ENCODE assay signal across 27 mouse cellular contexts in the genomic region with DNA sequence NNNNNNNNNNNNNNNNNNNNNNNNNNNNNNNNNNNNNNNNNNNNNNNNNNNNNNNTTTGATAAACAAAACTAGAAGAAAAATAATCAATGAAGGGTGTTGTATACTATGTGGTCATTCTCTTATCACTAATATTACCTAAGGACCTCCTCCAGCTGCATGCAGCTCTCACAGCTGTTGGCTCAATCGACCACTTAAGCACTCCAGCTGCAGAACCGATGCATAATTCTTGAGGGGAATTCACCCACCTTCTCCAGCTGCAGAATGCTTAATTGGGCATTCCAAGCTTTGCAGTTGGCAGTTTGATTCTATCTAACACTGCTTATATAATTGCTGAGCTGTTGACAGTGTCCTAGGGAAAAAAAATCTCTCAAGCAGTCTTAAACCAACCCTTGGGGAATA.
DNase-seq lines count a peak whose midpoint lies in the region; ATAC-seq and TF ChIP-seq lines count a peak whose summit lies in the region.
"Had no signal": no experiment of that assay in that cellular context is flagged by ENCODE, and none has a peak within 500 bp of the region (broad histone marks: within the 10 kb centered on the region; RNA-seq: fewer than 3 reads in every experiment).

No protein-coding gene starts in this region.

- H3K4me1 ChIP-seq in lung, embryonic 16.5 days (replicated peaks; ENCODE audit: control insufficient read depth, insufficient read depth, low read length), result no peaks in the 10 kb centered on the region
- peaks cover 7 to 30% of the 10 kb centered on the region in 2 experiments; a peak in 3 of 4 replicates for H3K4me1 ChIP-seq in CH12.LX (ENCODE audit: control insufficient read depth in 1 of 2, insufficient read depth in 2 of 2)
- H3K4me1 ChIP-seq: embryonic facial prominence, embryonic 12.5 days; embryonic facial prominence, embryonic 15.5 days; heart, embryonic 12.5 days; heart, embryonic 15.5 days; hindbrain, embryonic 10.5 days; hindbrain, embryonic 13.5 days; intestine, embryonic 15.5 days had no signal

- no peak overlapping the region for H3K4me2 ChIP-seq in lung, embryonic 16.5 days (ENCODE audit: low read depth, low read length)
- H3K4me2 ChIP-seq in CH12.LX (ENCODE audit: insufficient read depth, low read depth, poor library complexity, severe bottlenecking), result 0 out of 2 replicates have a peak overlapping the region, but pooled peaks have one; percentile 22
- H3K4me2 ChIP-seq: embryonic facial prominence, embryonic 12.5 days; embryonic facial prominence, embryonic 15.5 days; forebrain, embryonic 15.5 days; heart, embryonic 12.5 days; heart, embryonic 15.5 days; hindbrain, embryonic 13.5 days; intestine, embryonic 15.5 days had no signal

- 0 out of 2 replicates have a peak overlapping the region, but pooled peaks have one; percentile 2 for H3K27ac ChIP-seq in left cerebral cortex, adult 2 months
- no peak overlapping the region for H3K27ac ChIP-seq in lung, embryonic 16.5 days (ENCODE audit: low read length)
- no peak overlapping the region for H3K27ac ChIP-seq in CH12.LX (ENCODE audit: insufficient read depth, low read depth)
- H3K27ac ChIP-seq: embryonic facial prominence, embryonic 12.5 days; embryonic facial prominence, embryonic 15.5 days; forebrain, embryonic 15.5 days; heart, embryonic 15.5 days; hindbrain, embryonic 10.5 days; hindbrain, embryonic 13.5 days; intestine, embryonic 15.5 days had no signal

- H3K27me3 ChIP-seq in lung, embryonic 16.5 days (ENCODE audit: control insufficient read depth, insufficient read depth, low read depth, low read length), result no peaks in the 10 kb centered on the region
- H3K27me3 ChIP-seq in CH12.LX (replicated peaks), result no peaks in the 10 kb centered on the region
- H3K27me3 ChIP-seq: embryonic facial prominence, embryonic 12.5 days; embryonic facial prominence, embryonic 15.5 days; forebrain, embryonic 15.5 days; heart, embryonic 12.5 days; heart, embryonic 15.5 days; hindbrain, embryonic 13.5 days; intestine, embryonic 15.5 days had no signal

- TF ChIP-seq RAD21 in CH12.LX (IDR thresholded peaks at IDR 0.05; ENCODE audit: low read depth, low read length), result no peak

- WGBS in lung, embryonic 16.5 days, result 27% methylated on average over 2 of the region's 2 CpGs

- H3K9me3 ChIP-seq in lung, embryonic 16.5 days (ENCODE audit: control insufficient read depth, low read length), result no peaks in the 10 kb centered on the region
- H3K9me3 ChIP-seq in CH12.LX (replicated peaks; ENCODE audit: low read length), result no peaks in the 10 kb centered on the region
- H3K9me3 ChIP-seq: embryonic facial prominence, embryonic 12.5 days; embryonic facial prominence, embryonic 15.5 days; forebrain, embryonic 15.5 days; G1E; heart, embryonic 12.5 days; heart, embryonic 15.5 days; hindbrain, embryonic 13.5 days; intestine, embryonic 15.5 days had no signal

- H3K36me3 ChIP-seq in lung, embryonic 16.5 days (ENCODE audit: control insufficient read depth, insufficient read depth, low read length), result no peaks in the 10 kb centered on the region
- H3K36me3 ChIP-seq in CH12.LX (replicated peaks in 1 of 2; ENCODE audit: control insufficient read depth in 1 of 2, insufficient read depth in 1 of 2, low read length in 1 of 2), result no peaks in the 10 kb centered on the region
- H3K36me3 ChIP-seq: embryonic facial prominence, embryonic 12.5 days; embryonic facial prominence, embryonic 15.5 days; forebrain, embryonic 15.5 days; G1E; heart, embryonic 12.5 days; heart, embryonic 15.5 days; hindbrain, embryonic 10.5 days; hindbrain, embryonic 13.5 days; intestine, embryonic 15.5 days had no signal

- in situ Hi-C loops in CH12.LX (cut with MboI; ENCODE audit: low pct_ligation_motif_present, low pct_unique_long_range_greater_than_20kb, low sequenced_read_pairs), result no loop called here

- dilution Hi-C loops in CH12.LX (cut with MboI; ENCODE audit: extremely low pct_ligation_motif_present, extremely low pct_unique_long_range_greater_than_20kb, low sequenced_read_pairs), result no loop called here

- H3K79me2 ChIP-seq in CH12.LX (replicated peaks; ENCODE audit: control insufficient read depth, extremely low read depth, insufficient read depth, poor library complexity, severe bottlenecking), result no peaks in the 10 kb centered on the region

- intact Hi-C loops in left cerebral cortex, adult 2 months (cut with DNase I), result no loop called here
- intact Hi-C loops in left cerebral cortex, postnatal 4 days (cut with DNase I), result no loop called here

- TF ChIP-seq EP300 in CH12.LX (IDR thresholded peaks at IDR 0.05; ENCODE audit: low read length), result peak; percentile 78

- H3K4me3 ChIP-seq in left cerebral cortex, adult 2 months, result no peak overlapping the region
- H3K4me3 ChIP-seq in lung, embryonic 16.5 days (ENCODE audit: low read length), result no peak overlapping the region
- H3K4me3 ChIP-seq in CH12.LX (replicated peaks in 1 of 3; ENCODE audit: low read depth in 2 of 3, low read length in 2 of 3, poor library complexity in 1 of 3), result no peak overlapping the region
- H3K4me3 ChIP-seq: embryonic facial prominence, embryonic 12.5 days; embryonic facial prominence, embryonic 15.5 days; forebrain, embryonic 15.5 days; heart, embryonic 12.5 days; heart, embryonic 15.5 days; hindbrain, embryonic 10.5 days; hindbrain, embryonic 13.5 days; intestine, embryonic 15.5 days had no signal

- peak; percentile 66; the same call in 1 of the 2 replicates for ATAC-seq in lung, embryonic 16.5 days (ENCODE audit: low read depth)
- no peak for ATAC-seq in cerebellum, adult (ENCODE audit: insufficient number of reproducible peaks, low FRiP score, low TSS enrichment)
- ATAC-seq: forebrain, embryonic 15.5 days; hindbrain, embryonic 16.5 days; intestine, embryonic 15.5 days; Patski had no signal

- no peak for TF ChIP-seq CTCF in left cerebral cortex, adult 2 months (IDR thresholded peaks at IDR 0.05)
- no peak for TF ChIP-seq CTCF in CH12.LX (conservative IDR thresholded peaks at IDR 0.05 in 1 of 2, IDR thresholded peaks at IDR 0.05 in 1 of 2; ENCODE audit: low read depth in 2 of 2, low read length in 2 of 2)
- TF ChIP-seq CTCF in brain, embryonic 14.5 days (IDR thresholded peaks at IDR 0.05; ENCODE audit: borderline replicate concordance, extremely low read depth, insufficient read depth, insufficient read length), result no peak

- no peak for DNase-seq in left cerebral cortex, adult 2 months (ENCODE audit: extremely low spot score in 1 of 2, low spot score in 2 of 2)
- no peak for DNase-seq in left cerebral cortex, postnatal 4 days
- DNase-seq in lung, adult 18-20 months, result no peak
- DNase-seq in CH12.LX (ENCODE audit: extremely low read depth), result peak; percentile 58
- DNase-seq in brain, embryonic 14.5 days (ENCODE audit: low read depth), result peak; percentile 55
- DNase-seq: adrenal gland, postnatal 10 days; adrenal gland, postnatal 36 days; cerebellum, adult 18-20 months; cerebellum, adult 9-10 months; cerebellum, postnatal 14 days; gastrocnemius, postnatal 25 days; heart, adult 18-20 months; heart, postnatal 10 days; heart, postnatal 36 days had no signal

- H3K9ac ChIP-seq in lung, embryonic 16.5 days (ENCODE audit: low read length), result no peak overlapping the region
- H3K9ac ChIP-seq in CH12.LX (ENCODE audit: insufficient read depth, low read depth), result no peak overlapping the region
- H3K9ac ChIP-seq: embryonic facial prominence, embryonic 12.5 days; embryonic facial prominence, embryonic 15.5 days; forebrain, embryonic 15.5 days; heart, embryonic 12.5 days; heart, embryonic 15.5 days; hindbrain, embryonic 13.5 days; intestine, embryonic 15.5 days had no signal

- no peak for TF ChIP-seq POLR2A in CH12.LX (IDR thresholded peaks at IDR 0.05; ENCODE audit: low read depth, low read length)
- TF ChIP-seq POLR2A in brain, embryonic 14.5 days (IDR thresholded peaks at IDR 0.05; ENCODE audit: borderline replicate concordance, extremely low read depth, insufficient read depth, insufficient read length, poor library complexity, severe bottlenecking), result no peak

TF ChIP-seq in CH12.LX, 34 proteins besides CTCF, POLR2A, EP300 and RAD21:
- TF ChIP-seq TCF12 (IDR thresholded peaks at IDR 0.05; ENCODE audit: low read depth, low read length) (peak; percentile 97), JUND (conservative IDR thresholded peaks at IDR 0.05; ENCODE audit: low read depth, low read length) (0 out of 2 replicates have a peak, but pooled peaks have one; percentile 12), ETS1 (conservative IDR thresholded peaks at IDR 0.05; ENCODE audit: low read depth, low read length) (peak; percentile 84), ZC3H11A (IDR thresholded peaks at IDR 0.05; ENCODE audit: low read depth, low read length) (no peak), RCOR1 (conservative IDR thresholded peaks at IDR 0.05; ENCODE audit: low read depth, low read length) (no peak), IRF4 (IDR thresholded peaks at IDR 0.05; ENCODE audit: low read depth, low read length) (peak; percentile 41), ZKSCAN1 (IDR thresholded peaks at IDR 0.05; ENCODE audit: borderline replicate concordance, low read depth, low read length) (no peak), MEF2A (IDR thresholded peaks at IDR 0.05; ENCODE audit: borderline replicate concordance, low read depth, low read length) (peak; percentile 54; the same call in 1 of the 2 replicates), HCFC1 (IDR thresholded peaks at IDR 0.05; ENCODE audit: low read depth, low read length) (no peak), SIN3A (IDR thresholded peaks at IDR 0.05; ENCODE audit: low read length) (no peak), NRF1 (IDR thresholded peaks at IDR 0.05; ENCODE audit: low read depth, low read length) (no peak), UBTF (IDR thresholded peaks at IDR 0.05; ENCODE audit: low read depth, low read length) (no peak), MAFK (IDR thresholded peaks at IDR 0.05; ENCODE audit: insufficient replicate concordance, low read length) (no peak), JUN (IDR thresholded peaks at IDR 0.05; ENCODE audit: insufficient read depth, low read depth, low read length) (no peak), BHLHE40 (IDR thresholded peaks at IDR 0.05; ENCODE audit: low read depth, low read length) (no peak)

Comparison
In these comparisons a context has a peak if more than half of its experiments do, and no peak if none do; other contexts are left out.
1. DNase-seq: peak in CH12.LX (single experiment) and brain, embryonic 14.5 days (single experiment); none in left cerebral cortex, adult 2 months (0 of 2), left cerebral cortex, postnatal 4 days (single experiment) and lung, adult 18-20 months (0 of 2).